Mouse (Mus musculus): Measurements from ENCODE around the gene Ssh2.
"Not testable (repeated sequence)": the region's sequence is repeated elsewhere in the genome, so short reads cannot be mapped to it uniquely, and the experiment has no call there.

Gene Ssh2

DNA sequence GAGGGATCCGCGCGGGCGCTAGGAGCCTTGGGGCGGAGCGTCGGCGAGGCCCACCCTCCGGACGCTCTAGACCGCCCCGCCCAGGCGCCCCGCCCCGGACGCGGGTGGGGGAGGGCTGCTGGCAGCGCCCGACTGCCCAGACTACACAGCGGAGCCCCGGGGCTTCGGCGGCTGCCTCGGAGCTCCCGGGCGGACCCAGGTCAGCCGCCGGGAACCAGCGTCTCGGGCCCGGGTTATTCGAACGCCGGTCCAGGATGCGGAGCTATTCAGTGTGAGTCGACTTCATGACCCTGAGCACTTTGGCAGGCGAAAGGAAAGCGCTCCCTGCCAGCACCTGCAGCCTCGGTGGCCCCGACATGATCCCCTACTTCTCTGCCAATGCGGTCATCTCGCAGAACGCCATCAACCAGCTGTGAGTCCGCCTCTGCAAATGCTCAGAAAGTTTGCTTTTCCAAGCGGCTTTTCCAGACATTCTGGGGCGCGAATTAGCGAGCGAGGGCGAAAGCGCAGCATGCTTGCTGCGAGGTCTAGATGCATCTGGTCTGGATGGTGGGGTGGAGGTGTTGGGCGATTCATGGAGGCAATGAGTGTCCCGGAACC is 132.2 kb downstream of the Ssh2 start:
- peak; percentile 69 for DNase-seq (ENCODE audit: low read depth, low spot score)

DNA sequence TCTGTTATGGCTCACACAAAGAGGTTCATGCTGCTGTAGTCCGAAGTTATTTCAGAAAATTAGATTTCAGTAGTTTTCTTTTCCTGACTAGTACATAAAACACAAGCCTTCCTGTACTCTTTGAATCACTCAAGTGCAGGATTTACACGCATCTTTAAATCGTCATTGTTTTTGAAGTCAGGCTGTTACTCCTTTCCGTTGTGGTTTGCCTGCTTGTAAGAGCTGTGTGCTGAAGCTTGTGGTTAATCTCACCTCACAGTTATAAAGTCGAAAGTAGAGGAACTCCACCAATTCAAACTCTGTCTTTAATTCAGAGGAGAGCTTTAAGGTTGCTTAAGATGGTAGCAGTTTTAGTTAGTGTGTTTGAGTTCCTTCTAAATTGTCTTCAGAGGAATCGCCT is 132.9 kb downstream of the Ssh2 start:
- DNase-seq (ENCODE audit: low read depth, low spot score) = peak; percentile 2

DNA sequence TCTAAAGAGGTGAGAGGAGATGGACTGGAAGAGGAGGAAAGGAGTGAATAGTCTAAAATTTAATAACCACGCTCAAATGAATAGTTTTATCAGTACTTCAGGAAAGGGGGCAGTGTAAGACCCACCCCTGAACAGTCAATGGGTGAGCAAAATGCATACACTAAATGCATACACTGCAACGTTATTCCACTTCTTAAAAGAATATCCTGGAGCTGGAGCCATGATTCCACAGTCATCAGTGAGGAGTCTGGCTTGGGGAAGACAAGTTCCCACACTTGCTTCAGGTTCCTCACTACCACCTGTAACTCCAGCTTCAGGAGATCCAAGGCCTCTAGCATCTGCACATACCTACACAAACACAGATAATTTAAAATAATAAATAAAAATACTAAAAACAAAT is 133.6 kb downstream of the Ssh2 start:
- no peak for DNase-seq (ENCODE audit: low read depth, low spot score)

DNA sequence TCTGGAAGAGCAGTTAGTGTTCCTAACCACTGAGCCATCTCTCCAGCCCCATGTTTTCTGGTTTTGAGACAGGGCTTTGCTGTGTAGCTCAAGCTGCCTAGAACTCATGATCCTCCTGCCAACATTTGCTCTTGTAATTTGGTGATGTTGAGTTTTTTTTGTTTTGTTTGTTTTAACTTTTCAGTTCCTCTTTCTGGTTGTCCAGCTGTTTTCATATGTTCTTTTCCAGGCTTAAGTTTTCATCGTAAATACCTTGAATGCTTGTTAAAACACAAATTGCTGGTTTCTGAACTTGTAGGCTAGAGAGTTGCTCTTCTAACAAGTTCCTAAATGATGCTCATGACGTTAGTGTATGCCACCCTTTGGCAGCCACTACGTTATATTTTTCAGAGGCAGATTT is 139.0 kb downstream of the Ssh2 start:
- DNase-seq (ENCODE audit: low read depth, low spot score) = no peak

DNA sequence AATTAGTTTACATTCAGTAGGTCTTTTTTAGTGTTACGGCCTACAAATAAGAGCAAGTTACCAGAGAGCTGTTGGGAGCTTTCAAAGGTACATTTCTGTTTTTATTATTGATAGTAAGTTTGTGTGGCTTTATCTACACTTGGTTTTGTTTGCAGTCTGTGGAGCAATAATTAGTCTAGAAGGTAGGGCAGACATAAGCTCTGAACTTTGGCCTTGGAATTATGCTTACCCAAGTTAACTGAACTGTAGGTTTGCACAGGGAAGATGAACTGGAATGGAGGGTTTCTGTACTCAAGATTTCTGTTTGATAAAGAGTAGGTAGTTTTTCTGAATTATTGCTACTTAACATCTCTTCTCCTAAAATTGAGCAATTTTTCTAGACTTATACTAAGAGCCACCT is 141.8 kb downstream of the Ssh2 start:
- DNase-seq (ENCODE audit: low read depth, low spot score) = no peak

DNA sequence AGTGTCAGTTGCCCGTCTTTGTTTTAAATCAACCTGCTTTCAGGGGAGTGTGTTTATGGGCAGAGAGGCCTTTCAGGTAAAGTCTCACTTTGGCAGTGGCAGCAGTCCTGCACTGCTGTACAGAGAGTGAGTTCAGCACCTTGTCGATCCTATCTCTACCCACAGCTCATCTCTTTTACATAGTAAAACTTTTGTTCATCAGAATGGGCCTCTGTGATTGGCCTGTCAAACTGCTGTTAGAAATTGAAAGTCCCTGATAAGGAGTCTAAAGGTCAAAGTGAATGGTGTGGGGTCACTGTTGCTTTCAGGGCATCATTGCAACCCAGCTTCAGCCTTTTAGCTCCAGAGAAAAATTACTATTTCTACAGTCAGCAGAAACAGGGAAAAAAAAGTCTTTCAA is 147.4 kb downstream of the Ssh2 start:
- no peak for DNase-seq (ENCODE audit: low read depth, low spot score)

DNA sequence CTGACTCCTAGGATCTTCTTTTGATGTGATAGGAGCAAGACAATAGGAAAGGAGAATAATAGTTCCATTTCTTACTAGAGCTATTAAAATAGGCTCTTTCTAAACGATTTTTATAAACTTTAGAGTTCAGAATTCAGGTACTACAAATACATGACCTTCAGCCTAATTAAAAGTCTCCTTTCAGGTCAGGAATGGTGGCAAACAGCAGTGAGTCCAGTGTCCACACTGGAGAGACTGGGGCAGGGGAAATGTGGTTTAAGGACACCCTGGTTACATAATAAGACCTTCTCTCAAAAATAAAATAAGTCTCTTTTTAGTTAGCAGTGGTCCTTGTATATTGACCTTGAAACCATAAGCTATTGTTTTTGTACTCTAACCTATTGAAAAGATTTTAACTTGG is 148.3 kb downstream of the Ssh2 start:
- DNase-seq (ENCODE audit: low read depth, low spot score) = no peak

DNA sequence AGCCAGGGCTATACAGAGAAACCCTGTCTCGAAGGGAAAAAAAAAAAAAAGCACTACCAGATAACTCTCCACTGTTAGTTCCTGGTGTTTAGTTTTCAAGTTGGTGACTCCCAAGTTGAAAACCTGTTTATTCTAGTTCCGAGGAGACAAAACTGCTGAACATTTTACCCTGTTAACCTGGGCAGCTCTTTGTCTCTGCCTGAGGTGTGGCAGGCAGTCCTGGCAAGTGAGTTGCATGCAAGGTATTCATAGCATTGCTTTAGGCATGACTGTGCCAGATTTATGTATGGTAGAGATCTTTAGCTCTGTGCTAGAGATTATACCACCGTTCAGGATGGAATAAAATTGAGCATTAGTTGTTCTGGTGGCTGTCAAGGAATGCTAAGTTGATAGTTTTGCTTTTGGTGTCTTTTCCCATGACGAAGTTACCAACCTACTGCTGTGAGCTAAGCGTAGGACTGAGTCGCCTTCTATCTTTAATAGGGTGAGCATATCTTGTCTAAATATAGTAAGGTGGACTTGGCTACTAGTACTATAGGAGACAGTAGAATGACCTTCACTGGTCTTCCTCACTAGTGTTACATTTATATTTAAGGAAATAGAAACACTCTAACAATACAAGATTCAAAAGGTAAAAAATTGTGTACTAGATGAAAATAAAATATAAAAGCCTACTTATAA is 149.8 kb downstream of the Ssh2 start:
- DNase-seq (ENCODE audit: low read depth, low spot score) = no peak

DNA sequence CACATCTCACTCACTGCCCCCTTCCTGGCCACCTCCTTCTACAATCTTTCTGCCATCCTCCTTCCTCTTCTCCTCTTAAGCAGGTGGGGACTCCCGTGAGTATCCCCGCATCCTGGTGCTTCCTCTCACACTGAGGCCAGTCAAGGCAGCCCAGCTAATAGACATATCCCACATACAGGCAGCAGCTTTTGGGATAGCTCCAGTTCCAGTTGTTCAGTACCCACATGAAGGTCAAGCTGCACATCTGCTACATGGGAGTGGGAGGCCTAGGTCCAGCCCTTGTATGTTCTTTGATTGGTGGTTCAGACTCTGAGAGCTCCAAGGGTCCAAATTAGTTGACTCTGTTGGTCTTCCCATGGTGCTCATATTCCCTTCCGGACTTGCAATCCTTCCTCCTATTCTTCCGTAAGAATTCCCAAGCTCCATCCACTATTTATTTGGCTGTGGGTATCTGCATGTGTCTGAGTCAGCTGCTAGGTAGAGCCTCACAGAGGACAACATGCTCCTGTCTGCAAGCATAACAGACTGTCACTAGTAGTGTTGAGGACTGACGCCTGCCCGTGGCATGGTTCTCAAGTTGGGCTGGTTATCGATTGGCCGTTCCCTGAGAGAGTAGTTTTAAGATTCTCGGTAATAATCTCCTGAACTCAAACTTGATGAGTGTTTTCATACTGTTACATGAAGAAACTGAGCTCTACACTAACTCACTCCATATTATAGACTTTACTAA is 151.6 kb downstream of the Ssh2 start:
- no peak for DNase-seq (ENCODE audit: low read depth, low spot score)

DNA sequence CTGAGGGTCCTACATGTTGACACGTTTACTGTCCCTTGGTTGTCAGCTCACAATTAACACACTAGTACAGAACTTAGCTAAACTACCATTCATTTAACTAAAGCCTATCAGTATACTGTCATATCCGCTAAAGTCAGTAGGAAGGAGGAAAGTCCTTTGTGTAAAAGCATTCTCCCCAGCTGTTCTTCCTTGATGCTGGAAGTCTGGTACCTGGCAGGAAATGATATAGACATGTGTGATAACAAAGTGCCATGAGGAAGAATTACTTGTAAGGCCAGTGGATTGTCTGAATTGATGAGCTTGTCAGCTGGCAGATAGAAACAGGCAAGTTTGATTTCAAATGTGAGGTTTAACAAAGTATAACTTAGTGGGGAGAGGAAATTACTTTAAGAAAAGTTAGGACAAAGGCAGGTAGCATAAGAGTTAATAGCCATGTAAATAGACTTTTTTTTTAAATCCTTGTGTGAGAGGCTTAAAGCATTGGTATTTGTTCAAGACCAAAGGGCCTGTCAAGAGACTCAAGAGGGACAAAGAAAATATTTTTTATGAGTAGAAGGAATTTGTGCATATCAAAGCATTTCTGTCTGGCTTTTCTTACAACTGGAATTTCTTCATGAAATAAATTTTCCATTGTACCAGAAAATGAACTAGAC is 153.2 kb downstream of the Ssh2 start:
- DNase-seq (ENCODE audit: low read depth, low spot score) = no peak

DNA sequence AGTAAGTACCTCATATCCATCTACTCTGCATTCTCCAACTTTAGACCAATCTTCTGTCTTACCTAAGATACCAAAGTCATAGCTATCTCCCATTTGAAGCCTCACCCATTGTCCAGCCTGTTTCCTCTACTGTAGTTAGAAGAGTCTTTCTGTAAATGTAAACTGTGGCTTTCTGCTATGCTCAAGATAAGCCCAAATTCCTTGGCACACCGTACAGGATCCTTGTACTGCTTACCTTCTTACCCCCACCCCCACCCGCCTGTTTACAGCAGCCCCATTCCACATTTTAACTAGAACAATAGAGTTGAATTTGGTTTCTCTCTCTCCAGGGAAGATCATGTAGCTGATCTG is 153.7 kb downstream of the Ssh2 start:
- peak; percentile 15 for DNase-seq (ENCODE audit: low read depth, low spot score)

DNA sequence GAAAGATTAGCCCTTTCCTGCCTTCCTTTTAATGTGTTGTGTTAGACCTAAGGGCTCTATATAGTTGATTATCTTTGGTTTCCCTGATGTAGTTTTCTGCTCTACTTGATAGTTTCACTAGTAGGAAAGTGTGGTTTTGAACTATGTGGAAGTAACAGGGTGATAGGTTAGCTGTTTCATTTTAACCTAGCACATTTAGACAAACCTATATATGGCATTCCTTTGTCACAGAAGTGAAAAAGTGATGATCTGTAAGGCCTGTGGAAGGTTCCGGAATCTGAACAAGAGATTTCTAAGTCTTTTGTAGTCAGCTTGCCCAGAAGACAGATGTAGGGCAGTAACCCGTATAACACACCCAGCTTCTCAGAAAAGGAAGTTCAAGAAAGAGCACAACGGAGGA is 155.0 kb downstream of the Ssh2 start:
- peak; percentile 10 for DNase-seq (ENCODE audit: low read depth, low spot score)

DNA sequence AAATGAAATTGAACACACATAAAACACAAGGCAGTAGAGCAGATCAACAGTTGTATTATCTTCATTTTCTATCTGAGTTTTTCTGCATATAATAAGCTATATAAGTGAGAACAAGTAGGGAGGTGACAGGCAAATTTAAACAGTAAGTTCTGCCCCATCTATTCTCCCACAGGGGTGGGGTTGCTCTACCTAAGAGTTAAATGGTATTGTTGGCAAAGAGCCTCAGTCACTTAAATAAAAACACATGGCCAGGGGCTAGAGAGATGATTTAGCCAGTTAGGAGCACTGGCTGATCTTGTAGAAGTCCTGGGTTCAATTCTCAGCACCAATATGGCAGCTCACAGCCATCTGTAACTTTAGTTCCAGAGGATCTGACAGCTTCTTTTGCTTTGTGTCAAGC is 155.6 kb downstream of the Ssh2 start:
- DNase-seq (ENCODE audit: low read depth, low spot score) = peak; percentile 62

DNA sequence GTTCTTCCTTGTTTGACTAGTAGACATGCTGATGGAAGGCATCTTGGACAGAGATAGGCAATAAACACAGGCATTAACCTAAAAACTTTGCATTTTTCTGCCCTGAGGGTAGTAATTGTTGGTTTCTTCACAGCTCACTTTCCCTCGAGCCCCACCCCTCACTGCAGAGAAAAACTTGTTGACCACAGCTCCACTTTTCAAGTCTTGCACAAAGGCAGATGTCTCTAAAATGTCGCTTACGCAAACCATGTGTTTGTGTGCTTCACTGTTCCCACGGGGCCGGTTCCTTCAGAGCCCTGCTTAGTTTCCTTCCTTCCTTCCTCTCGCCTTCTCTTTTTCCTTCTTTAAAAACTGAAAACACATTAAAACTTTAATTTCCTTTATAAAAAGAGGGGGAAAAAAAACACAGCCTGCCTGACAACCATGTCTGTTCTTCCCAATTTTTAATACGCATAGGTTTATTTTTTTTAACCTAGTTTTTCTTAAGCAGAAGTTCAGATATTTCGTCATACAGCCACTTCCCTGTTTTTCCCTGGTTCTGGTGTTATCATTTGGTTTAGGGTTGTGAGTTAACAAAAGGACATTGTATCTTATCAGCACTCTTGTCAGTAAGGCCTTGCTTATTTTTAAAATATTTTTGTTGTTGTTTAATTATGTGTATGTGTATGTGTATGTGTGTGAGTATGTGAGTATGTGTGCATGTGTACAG is 156.3 kb downstream of the Ssh2 start:
- peak; percentile 81 for DNase-seq (ENCODE audit: low read depth, low spot score)

DNA sequence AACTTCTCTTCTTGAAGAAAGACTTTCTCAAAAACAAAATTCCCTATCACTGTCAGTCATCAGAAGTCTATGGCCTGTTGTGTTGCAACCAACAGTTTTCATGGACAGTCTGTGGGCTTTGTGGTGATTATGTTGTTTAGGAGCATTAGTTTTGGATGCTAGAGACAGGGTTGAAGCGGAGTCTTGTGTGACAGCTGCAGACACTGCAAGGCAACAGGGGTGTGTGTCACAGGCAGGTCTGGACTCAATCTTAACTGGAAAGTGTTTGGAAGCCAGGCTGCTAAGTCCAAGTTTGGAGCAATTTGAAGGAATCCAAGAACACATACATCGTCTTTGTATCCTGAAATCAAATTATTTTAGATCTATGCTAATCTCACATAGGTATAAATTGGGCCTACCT is 162.5 kb downstream of the Ssh2 start:
- no peak for DNase-seq (ENCODE audit: low read depth, low spot score)

DNA sequence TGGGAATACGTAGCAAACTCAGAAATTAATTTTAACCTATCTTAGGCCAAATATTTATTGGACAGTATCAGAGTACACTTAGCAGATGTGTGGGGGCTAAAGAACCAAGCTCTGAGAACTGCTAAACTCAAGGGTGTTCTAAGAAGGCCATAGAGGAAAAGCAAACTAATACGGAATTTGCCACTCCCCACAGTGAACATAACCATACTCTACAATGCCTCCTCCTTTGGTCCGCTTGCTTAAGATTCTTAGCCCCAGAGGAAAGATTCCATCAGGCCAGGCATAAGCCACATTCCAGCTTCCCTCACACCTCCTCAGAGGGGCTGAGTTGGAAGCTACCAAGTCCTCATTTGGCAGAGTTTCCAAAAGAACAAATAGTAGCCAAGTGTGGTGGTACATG is 165.1 kb downstream of the Ssh2 start:
- DNase-seq (ENCODE audit: low read depth, low spot score) = no peak

DNA sequence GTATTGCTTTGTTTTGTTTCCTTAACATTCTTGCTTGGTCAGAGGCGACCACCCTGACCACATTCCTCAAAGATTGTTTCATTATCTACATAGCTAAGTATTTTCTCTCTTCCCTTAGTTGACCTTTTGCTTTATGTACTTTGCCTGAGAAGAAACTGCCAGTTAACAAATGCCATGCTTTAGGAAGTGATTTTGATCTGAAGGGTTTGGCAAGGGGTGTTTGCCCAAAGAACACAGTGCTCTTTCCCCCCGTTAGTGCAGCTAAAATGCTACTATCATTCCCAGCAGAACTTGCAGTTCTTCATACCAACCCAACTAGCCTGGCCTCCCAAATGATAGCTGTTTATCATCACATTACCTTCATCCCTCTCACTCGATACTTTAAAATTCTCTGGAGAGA is 168.1 kb downstream of the Ssh2 start:
- DNase-seq (ENCODE audit: low read depth, low spot score) = peak; percentile 11

DNA sequence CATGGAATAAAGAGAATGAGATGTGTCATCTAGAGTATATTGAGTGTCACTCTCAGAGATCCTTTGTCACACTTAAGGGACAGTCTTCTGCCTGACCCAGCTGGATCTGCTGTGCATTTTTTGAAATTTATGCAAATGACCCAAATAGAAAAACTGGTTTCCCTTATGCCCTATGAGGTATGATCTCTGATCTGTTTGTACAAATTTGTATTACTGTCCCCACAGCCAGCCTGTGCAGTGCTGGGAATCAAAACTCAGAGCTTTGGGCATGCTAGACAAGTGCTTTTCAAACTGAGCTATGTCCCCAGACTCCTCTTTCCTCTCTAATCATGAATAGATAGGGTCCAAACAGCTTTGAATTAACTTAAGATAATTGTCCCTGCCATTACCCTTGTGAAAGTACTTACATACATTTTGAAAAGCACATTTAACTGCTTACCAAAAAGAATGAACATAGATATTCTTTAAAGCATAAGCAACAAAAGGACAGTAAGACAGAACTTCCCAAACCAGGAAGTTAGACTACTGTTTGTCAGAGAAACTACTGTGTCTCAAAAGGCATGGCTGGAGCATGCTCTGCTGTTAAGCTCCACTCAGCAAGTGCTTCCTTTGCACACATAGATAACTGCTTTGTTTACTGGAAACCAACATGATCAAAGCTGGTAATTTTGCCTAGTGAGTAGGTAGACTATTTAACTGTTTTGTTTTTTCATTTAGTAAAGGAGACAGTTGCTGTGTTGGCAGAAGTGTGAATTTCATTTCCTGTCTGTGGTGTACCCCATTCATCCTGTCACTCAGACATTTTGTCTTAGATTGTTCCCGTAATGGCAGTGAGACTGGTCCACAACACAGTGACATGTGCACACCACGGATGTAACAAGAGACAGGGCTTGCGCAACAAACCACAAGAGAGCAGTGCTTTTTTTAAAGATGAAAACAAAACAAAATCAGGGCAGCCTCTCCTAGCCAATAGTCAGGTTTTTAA is 169.9 kb downstream of the Ssh2 start:
- DNase-seq (ENCODE audit: low read depth, low spot score) = peak; percentile 78

DNA sequence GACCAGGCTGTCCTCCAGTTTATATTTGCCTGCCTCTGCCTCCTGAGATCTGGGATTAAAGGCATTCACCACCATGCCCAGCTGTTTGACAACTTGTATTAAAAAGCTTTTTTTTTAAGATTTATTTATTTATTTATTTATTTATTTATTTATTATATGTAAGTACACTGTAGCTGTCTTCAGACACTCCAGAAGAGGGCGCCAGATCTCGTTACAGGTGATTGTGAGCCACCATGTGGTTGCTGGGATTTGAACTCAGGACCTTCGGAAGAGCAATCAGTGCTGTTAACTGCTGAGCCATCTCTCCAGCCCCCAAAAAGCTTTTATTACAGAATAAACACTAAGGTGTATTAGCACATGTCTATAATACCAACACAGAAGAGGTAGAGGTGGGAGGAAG is 172.1 kb downstream of the Ssh2 start:
- not testable (repeated sequence) for DNase-seq (ENCODE audit: low read depth, low spot score)

DNA sequence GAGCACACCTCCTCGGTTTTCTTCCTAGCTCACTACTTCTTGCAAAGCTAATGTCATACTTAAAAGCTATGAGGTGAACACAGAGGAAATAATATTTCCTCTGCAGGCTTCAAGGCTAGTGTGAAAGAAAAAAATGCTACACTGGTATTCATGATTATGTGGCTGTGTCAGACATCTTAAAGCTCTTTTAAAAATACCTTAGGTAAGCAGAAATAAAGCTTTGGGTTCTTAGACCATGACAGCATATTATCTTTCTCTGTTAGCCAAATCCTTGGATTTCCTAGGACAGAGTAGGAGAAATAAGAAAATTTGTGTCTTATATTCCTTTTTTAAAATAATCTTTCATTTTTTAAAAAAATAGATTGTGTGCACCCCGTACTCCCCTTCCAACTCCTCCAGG is 179.5 kb downstream of the Ssh2 start:
- DNase-seq (ENCODE audit: low read depth, low spot score) = no peak

DNA sequence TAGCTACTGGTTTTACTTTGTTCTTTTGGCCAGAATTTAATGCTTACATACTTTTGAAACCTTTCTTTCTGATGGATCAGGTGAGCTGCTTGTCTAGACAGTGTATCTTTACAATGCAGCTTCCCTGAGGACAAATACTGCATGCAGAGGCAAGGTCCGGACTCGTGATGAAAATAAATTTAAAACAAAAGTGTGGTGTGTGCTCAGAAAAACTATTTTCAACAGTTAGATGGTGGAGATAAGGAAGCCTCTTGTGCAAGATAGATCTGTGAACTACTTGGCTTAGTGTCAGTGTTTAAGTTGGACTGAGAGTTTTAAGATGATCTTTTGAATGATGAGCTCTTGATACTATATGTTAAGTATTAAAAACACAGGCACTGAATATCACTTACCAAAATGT is 186.4 kb downstream of the Ssh2 start:
- no peak for DNase-seq (ENCODE audit: low read depth, low spot score)
